Mouse (Mus musculus) neural tube, embryonic 13.5 days (tissue): Measurements from ENCODE around the gene Gpx4. TPM values are rescaled to one million over a fixed set of nuclear protein-coding genes. Genes with fewer than 3 reads are reported as not detected.

ENCODE experiments used
- ATAC-seq: fragments of 200-750 bp; cut with Nextera tagmentation; 2 replicates; pipeline ENCODE4 v1.8.0; 2017; ENCODE audit warnings: low read depth, mild to moderate bottlenecking, moderate TSS enrichment, moderate library complexity
- H3K27ac ChIP-seq: fragments of 300-500 bp; sonication (generic); replicated peaks from 2 replicates; pipeline ENCODE4 v1.5.1; 2015; ENCODE audit warnings: moderate library complexity, mild to moderate bottlenecking, inconsistent platforms
- H3K27me3 ChIP-seq: fragments of 300-500 bp; sonication (generic); 2 replicates; pipeline ENCODE4 v1.6.1; 2015; ENCODE audit warnings: mild to moderate bottlenecking, inconsistent platforms
- H3K36me3 ChIP-seq: fragments of 300-500 bp; sonication (generic); 2 replicates; pipeline ENCODE4 v1.6.1; 2015; ENCODE audit warnings: mild to moderate bottlenecking, inconsistent platforms
- H3K4me1 ChIP-seq: fragments of 300-500 bp; sonication (generic); replicated peaks from 2 replicates; pipeline ENCODE4 v1.6.1; 2015; ENCODE audit warnings: inconsistent platforms
- H3K4me2 ChIP-seq: fragments of 300-500 bp; sonication (generic); 2 replicates; pipeline ENCODE4 v1.6.1; 2015; ENCODE audit warnings: inconsistent platforms, mild to moderate bottlenecking, moderate library complexity
- H3K4me3 ChIP-seq: fragments of 300-500 bp; sonication (generic); 2 replicates; pipeline ENCODE4 v1.5.1; 2015; ENCODE audit warnings: mild to moderate bottlenecking, inconsistent platforms
- H3K9ac ChIP-seq: fragments of 300-500 bp; sonication (generic); 2 replicates; pipeline ENCODE4 v1.6.1; 2015; ENCODE audit warnings: moderate library complexity, mild to moderate bottlenecking, inconsistent platforms
- H3K9me3 ChIP-seq: fragments of 300-500 bp; sonication (generic); 2 replicates; pipeline ENCODE4 v1.6.1; 2016; ENCODE audit warnings: inconsistent platforms
- WGBS: fragments of 180-500 bp; shearing (Covaris S2); methylation state at CpG from one replicate; pipeline ENCODE4 v1.1.7; 2015; 5-methylcytosine and 5-hydroxymethylcytosine counted together
- polyA plus RNA-seq: library from polyadenylated mRNA; unstranded; fragments of >200 nt; fragmentation: Nextera tagmentation; extraction: Ambion mirVana; gene quantifications from 2 replicates; pipeline ENCODE4 v1.2.1, GENCODE M21; 2015

The Gpx4 gene
- polyA plus RNA-seq, 1 experiment from 2014 or later = 556 TPM

DNA sequence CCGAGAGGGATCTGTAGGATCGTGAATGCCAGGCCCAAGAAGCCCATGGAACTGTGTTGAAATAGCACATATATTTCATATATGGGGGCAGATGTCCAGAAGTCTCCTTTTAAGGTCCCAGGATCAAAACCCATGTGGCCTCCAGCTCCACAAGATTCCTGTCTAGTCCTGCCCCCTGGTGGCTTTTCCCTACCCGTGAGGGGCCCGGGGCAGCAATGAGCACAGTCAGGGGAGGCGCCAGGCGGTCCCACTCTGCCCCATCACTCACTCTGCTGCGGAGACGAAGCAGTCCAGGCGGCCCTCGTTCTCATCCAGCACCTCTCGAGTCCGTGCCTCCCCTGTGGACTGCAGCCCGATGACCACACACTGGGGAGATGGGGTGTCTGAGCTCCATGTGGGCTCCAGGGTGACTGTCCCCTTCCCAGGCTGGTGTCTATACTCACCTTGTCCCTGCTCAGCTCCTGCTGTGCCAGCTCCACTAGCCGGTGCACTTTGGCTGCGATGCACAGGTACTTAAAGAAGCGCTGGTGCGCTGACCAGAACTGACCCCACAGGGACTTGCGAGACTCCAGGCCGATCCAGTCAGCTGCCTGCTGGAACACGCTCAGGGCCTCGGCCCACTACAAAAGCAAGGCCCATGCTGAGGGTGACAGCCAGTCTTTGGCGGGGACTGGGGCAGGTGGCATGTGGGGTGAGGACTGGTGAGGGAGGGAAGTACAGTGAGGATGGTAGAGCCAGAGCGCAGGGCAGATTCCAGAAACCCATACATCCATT, 17.1 kb downstream of the Gpx4 start:
- ATAC-seq = 0 out of 2 replicates have a peak, but pooled peaks have one; percentile 34
- peaks cover 18% of the 10 kb centered on the region; the same call in 1 of the 2 replicates for H3K4me1 ChIP-seq
- H3K27ac ChIP-seq = peak overlapping the region; percentile 57
- H3K9me3 ChIP-seq = no peaks in the 10 kb centered on the region
- H3K4me2 ChIP-seq = no peak overlapping the region
- no peaks in the 10 kb centered on the region for H3K27me3 ChIP-seq
- 71% methylated on average over 23 of the region's 23 CpGs for WGBS
- H3K36me3 ChIP-seq = peaks cover 70% of the 10 kb centered on the region
- no peak overlapping the region for H3K4me3 ChIP-seq
- H3K9ac ChIP-seq = peak overlapping the region; percentile 43; the same call in 1 of the 2 replicates

GRCm38 (mm10) chr10:80069251-80069650, 22.3 kb downstream of the Gpx4 start:
- H3K4me1 ChIP-seq = peaks cover 13% of the 10 kb centered on the region
- H3K36me3 ChIP-seq = peaks cover 26% of the 10 kb centered on the region
- H3K27ac ChIP-seq = no peak overlapping the region
- no peak for ATAC-seq
- no peak overlapping the region for H3K4me2 ChIP-seq
- no peaks in the 10 kb centered on the region for H3K9me3 ChIP-seq
- no peak overlapping the region for H3K4me3 ChIP-seq
- H3K27me3 ChIP-seq = no peaks in the 10 kb centered on the region
- 92% methylated on average over 6 of the region's 7 CpGs for WGBS
- no peak overlapping the region for H3K9ac ChIP-seq

DNA sequence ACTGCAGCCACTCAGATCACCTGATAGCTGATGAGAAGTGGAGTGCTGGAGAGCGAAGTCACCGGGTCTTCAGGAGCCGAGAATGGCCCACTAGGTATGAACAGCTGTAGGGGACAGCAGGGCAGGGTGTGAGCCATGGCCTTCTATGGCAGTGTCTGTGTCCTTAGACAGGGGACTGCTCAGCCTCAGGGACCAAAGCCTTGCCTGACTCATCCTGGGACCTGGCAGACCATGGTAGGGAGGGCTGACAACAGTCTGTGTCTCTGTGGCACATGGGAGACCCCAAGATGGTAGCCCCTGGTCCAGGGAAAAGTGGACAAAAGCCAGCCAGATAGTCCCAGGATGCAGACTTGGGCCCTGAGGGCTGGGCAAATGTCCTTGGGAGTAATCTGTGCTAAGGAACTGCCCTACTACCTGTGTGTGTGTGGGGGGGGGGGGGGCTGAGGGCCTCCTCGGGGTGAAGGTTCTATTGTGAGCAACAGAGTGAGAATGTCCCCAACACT, 23.0 kb downstream of the Gpx4 start:
- Histone ChIP-seq H3K4me1 (peaks cover 14% of the 10 kb centered on the region), H3K27ac (no peak overlapping the region), H3K9ac (no peak overlapping the region), H3K27me3 (no peaks in the 10 kb centered on the region), H3K36me3 (peaks cover 18% of the 10 kb centered on the region), H3K9me3 (no peaks in the 10 kb centered on the region), H3K4me2 (no peak overlapping the region), H3K4me3 (no peak overlapping the region)
- ATAC-seq = no peak
- 95% methylated on average over 4 of the region's 4 CpGs for WGBS

DNA sequence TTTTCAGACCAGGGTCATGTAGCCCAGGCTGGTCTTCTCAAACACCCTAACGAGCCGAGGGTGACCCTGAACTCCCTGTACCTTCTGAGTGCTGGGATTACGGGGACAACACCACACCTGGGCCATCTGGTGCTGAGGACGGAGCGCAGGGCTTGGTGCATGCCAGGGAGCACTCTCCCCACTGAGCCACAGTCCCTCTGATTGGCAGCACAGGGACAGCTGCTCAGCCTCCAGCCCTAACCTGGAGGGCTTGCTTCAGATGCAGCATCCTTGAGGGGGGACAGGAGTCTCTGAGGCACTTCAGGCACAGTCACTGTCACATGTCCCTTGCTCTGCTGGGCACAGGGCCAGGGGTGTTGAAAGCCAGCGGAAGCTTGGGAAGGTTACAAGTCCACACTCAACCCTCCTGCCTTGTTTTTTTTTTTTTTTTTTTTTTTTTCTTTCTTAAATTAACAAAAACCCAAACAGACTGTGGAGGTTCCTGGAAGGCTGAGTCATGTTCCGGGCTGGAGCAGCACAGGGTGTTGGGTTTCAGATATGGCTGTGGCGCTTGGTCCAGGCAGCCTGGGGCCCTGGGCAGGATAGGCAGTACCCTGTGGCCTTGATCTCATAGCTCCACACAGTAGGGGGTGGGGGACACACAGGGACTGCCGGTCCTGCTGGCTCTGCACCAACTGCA, 24.0 kb downstream of the Gpx4 start:
- Histone ChIP-seq H3K4me3 (no peak overlapping the region), H3K9me3 (no peaks in the 10 kb centered on the region), H3K36me3 (peaks cover 14% of the 10 kb centered on the region), H3K9ac (0 out of 2 replicates have a peak overlapping the region, but pooled peaks have one; percentile 2), H3K27me3 (no peaks in the 10 kb centered on the region), H3K27ac (0 out of 2 replicates have a peak overlapping the region, but pooled peaks have one; percentile 15), H3K4me1 (peaks cover 21% of the 10 kb centered on the region), H3K4me2 (no peak overlapping the region)
- ATAC-seq = 0 out of 2 replicates have a peak, but pooled peaks have one; percentile 17
- WGBS = 72% methylated on average over 9 of the region's 9 CpGs

- WGBS = 81% methylated on average over 3 of the region's 3 CpGs
- H3K4me3 ChIP-seq = no peak overlapping the region
- H3K36me3 ChIP-seq = peaks cover 9% of the 10 kb centered on the region
- H3K9ac ChIP-seq = 0 out of 2 replicates have a peak overlapping the region, but pooled peaks have one; percentile 2
- no peak overlapping the region for H3K4me2 ChIP-seq
- no peak for ATAC-seq
- no peaks in the 10 kb centered on the region for H3K9me3 ChIP-seq
- peaks cover 21% of the 10 kb centered on the region for H3K4me1 ChIP-seq
- 0 out of 2 replicates have a peak overlapping the region, but pooled peaks have one; percentile 15 for H3K27ac ChIP-seq
- no peaks in the 10 kb centered on the region for H3K27me3 ChIP-seq
These were observed 24.5 kb downstream of the Gpx4 start for GRCm38 (mm10) chr10:80071516-80071900.

GRCm38 (mm10) chr10:80072623-80073489, 25.9 kb downstream of the Gpx4 start:
- WGBS = 84% methylated on average over 20 of the region's 20 CpGs
- Histone ChIP-seq H3K4me1 (peaks cover 21% of the 10 kb centered on the region), H3K36me3 (peaks cover 9% of the 10 kb centered on the region; the same call in 1 of the 2 replicates), H3K9ac (no peak overlapping the region), H3K9me3 (no peaks in the 10 kb centered on the region), H3K4me2 (no peak overlapping the region), H3K4me3 (no peak overlapping the region), H3K27ac (no peak overlapping the region), H3K27me3 (no peaks in the 10 kb centered on the region)
- no peak for ATAC-seq

DNA sequence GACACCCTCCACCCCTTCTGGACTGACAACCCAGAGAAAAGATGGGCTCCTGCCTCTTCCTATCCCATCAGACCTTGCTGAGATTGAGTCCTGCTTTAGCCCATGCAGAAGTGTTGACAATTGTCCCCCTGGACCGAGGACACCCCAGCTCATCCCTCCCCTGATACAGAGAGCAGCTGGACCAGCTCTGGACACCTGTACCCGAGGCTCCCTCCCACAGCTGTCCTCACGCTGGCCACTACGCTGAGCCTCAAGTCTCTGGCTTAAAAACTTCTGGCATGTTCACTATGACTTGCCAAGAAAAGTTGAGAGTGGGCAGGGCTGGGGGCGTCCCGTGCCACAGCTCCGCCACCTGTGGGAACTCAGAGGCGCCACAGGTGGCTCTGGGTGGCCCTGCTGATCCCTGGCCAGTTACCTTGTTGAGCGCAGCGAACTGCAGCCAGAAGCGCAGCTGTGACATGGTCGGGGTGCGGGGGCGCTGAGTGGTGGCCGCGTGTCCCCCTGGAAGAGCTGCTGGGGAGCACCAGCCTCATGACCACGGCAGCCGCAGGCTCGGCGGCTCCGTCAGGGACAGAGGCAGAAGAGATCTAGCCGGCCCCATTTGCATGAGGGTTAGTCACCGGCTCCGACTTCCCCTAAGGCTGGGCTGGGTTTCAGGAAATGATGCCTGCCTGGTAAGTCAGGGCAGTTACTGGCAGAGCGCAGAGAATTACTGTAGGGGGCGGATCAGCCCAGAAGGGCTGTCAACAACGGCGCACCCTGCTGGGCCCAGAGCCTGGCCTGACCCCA, 28.0 kb downstream of the Gpx4 start:
- Histone ChIP-seq H3K9ac (no peak overlapping the region), H3K4me3 (no peak overlapping the region)

DNA sequence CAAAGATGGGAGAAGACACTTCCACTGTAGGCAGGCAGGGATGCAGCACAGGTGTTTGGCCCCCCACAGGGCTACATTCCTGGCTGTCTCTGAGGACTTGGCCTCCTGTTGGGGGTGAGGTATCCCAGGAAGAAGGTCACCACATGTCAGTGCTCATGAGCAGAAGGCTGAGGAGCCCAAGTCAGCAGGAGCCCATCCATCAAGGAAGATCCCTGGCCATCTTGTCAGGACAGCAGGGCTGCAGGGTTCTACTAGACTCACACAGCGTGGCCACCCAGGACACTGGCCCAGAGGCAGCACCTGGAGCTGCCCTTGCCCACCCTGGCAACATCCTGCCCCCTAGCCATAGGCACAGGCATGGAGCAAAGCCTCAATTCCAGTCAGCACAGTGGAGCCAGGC, 29.0 kb downstream of the Gpx4 start:
- Histone ChIP-seq H3K4me1 (peaks cover 21% of the 10 kb centered on the region), H3K36me3 (peaks cover 38% of the 10 kb centered on the region), H3K4me3 (no peak overlapping the region), H3K9ac (no peak overlapping the region), H3K9me3 (no peaks in the 10 kb centered on the region), H3K4me2 (no peak overlapping the region), H3K27ac (no peak overlapping the region), H3K27me3 (no peaks in the 10 kb centered on the region)
- no peak for ATAC-seq
- WGBS = 40% methylated on average over 1 of the region's 1 CpGs

More for the DNA sequence above, 28.0 kb downstream of the Gpx4 start:
- Histone ChIP-seq H3K36me3 (peaks cover 29% of the 10 kb centered on the region), H3K4me2 (peak overlapping the region; percentile 31), H3K27ac (no peak overlapping the region), H3K9me3 (no peaks in the 10 kb centered on the region), H3K27me3 (no peaks in the 10 kb centered on the region), H3K4me1 (peaks cover 21% of the 10 kb centered on the region)
- ATAC-seq = no peak
- 17% methylated on average over 28 of the region's 28 CpGs for WGBS

GRCm38 (mm10) chr10:80076386-80076785, 29.4 kb downstream of the Gpx4 start:
- Histone ChIP-seq H3K4me3 (no peak overlapping the region), H3K36me3 (peaks cover 43% of the 10 kb centered on the region), H3K27ac (no peak overlapping the region), H3K4me1 (peaks cover 18% of the 10 kb centered on the region), H3K9me3 (no peaks in the 10 kb centered on the region), H3K9ac (no peak overlapping the region), H3K27me3 (no peaks in the 10 kb centered on the region), H3K4me2 (no peak overlapping the region)
- 91% methylated on average over 4 of the region's 4 CpGs for WGBS
- ATAC-seq = no peak

DNA sequence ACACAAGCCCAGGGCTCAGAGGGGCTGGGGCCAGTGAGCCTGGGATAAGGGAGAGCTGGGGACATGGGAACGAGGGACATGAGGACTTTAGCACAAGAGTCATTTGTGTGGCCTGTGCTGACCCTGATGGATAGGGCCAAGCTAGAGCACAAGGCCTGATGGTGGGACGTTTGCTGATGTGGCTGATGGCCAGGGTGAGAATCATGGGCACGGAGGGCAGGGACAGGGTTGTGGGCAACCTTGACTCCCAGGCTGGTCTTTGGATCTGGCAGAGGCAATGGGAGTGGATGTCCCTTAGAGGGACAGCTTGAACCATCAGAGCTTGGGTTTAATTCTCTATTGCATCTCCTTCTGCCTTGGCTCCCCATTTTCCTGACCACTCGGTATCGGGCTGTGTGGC, 30.3 kb downstream of the Gpx4 start:
- peaks cover 49% of the 10 kb centered on the region for H3K36me3 ChIP-seq
- no peak overlapping the region for H3K4me3 ChIP-seq
- no peak for ATAC-seq
- H3K27me3 ChIP-seq = no peaks in the 10 kb centered on the region
- H3K4me1 ChIP-seq = peaks cover 8% of the 10 kb centered on the region; the same call in 1 of the 2 replicates
- no peaks in the 10 kb centered on the region for H3K9me3 ChIP-seq
- WGBS = 90% methylated on average over 5 of the region's 5 CpGs
- H3K4me2 ChIP-seq = no peak overlapping the region
- no peak overlapping the region for H3K27ac ChIP-seq
- no peak overlapping the region for H3K9ac ChIP-seq

DNA sequence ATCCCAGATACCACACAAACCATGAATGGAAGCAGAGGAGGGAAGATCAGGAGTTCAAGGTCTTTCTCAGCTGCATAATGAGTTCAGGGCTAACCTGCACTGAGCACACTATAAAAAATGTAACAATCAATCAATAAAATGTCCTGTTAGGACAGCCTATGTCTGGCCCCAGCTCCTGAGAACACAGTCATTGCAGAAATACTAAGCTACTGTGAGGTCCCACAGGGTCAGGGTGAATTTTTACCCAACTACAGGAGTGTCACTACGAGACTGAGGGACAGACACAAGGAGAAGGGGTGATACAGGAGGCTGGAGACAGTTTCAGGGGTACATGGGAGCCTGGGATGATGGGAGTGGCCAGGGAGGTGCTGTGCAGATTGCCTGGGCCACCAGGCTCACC, 31.4 kb downstream of the Gpx4 start:
- no peak overlapping the region for H3K9ac ChIP-seq
- H3K4me1 ChIP-seq = peaks cover 8% of the 10 kb centered on the region; the same call in 1 of the 2 replicates
- no peak for ATAC-seq
- no peak overlapping the region for H3K4me3 ChIP-seq
- WGBS = 88% methylated on average over 1 of the region's 1 CpGs
- no peaks in the 10 kb centered on the region for H3K27me3 ChIP-seq
- peaks cover 59% of the 10 kb centered on the region for H3K36me3 ChIP-seq
- H3K9me3 ChIP-seq = no peaks in the 10 kb centered on the region
- no peak overlapping the region for H3K27ac ChIP-seq
- H3K4me2 ChIP-seq = no peak overlapping the region
